Mouse (Mus musculus) right cerebral cortex, adult 2 months (tissue): ENCODE results near the gene Rab6b.
A peak's percentile ranks its signal among the peaks of the same experiment; 100 is the strongest.
"Not testable (repeated sequence)": the region's sequence is repeated elsewhere in the genome, so short reads cannot be mapped to it uniquely, and the experiment has no call there.

Experiments used
- DNase-seq, 2 experiments: peaks; one replicate each; pipeline ENCODE4 v3.0.0; 2021 to 2022; ENCODE audit warnings: low spot score in 2 of 2

Rab6b gene

GRCm38 (mm10) chr9:103143881-103144280 is 32.3 kb downstream of the Rab6b start:
- no peak for DNase-seq

DNA sequence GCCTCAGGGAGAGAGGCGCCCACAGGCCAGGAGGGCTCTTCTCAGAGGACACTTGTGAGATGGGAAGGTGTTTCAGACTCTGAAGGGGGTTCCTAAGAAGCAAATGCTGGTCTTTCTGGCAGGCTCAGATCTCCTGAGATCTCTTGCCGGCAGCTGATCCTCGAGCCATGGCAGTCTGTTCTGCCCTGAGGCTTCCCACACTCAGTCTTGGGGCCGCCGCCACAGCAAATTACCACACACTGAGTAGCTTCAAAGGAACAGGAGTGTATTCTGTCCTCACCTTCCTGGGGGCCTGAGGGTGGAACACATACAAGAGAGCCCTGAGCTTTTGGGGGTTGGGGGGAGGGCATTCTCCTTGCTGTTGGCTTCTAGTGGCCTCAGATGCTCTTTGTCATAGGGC is 33.8 kb downstream of the Rab6b start:
- no peak for DNase-seq

GRCm38 (mm10) chr9:103146257-103146656 is 34.7 kb downstream of the Rab6b start:
- no peak for DNase-seq

DNA sequence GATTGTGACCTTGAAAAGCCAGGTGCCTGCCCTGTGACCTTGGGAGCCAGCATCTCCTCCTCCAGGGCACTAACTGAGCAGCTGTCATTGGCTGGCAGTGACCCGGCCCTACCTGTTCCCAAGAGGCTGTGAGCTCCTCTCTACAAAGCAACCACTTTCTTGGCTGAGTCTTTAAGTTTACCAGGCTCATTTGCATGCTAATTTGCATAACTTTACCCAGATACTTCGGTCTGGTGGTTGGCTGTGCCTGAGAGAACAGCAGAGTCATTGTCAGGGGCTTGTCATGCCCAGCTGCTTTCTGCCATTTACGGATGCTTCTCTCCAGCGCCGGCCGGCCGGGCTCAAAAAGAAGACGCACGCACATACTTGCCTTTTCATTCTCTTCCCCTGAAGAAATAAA is 35.1 kb downstream of the Rab6b start:
- peak; percentile 49 to 53 for DNase-seq

GRCm38 (mm10) chr9:103147103-103147502 is 35.5 kb downstream of the Rab6b start:
- no peak for DNase-seq

GRCm38 (mm10) chr9:103149074-103149799 is 37.6 kb downstream of the Rab6b start:
- DNase-seq: no peak

GRCm38 (mm10) chr9:103153286-103153685 is 41.7 kb downstream of the Rab6b start:
- no peak for DNase-seq

GRCm38 (mm10) chr9:103154568-103154967 is 43.0 kb downstream of the Rab6b start:
- no peak for DNase-seq

DNA sequence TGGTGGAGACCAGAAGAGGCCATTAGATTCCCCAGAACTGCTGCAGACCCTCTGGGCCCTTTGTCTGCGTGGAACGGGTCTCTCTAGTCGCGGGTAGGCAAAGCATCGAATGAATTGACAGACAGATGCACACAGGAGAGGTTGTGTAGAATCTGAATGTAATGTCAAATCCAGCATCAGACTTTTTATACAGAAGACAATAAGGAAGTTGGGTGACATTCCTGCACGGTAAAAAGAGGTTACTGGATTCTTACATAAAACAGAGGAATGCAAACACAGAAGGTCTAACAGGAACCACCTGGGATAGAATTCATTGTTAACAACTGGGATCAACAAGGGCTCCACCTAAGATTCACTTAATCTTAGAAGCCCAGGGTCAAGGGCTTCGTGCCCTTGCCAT is 43.6 kb downstream of the Rab6b start:
- DNase-seq: not testable (repeated sequence)

DNA sequence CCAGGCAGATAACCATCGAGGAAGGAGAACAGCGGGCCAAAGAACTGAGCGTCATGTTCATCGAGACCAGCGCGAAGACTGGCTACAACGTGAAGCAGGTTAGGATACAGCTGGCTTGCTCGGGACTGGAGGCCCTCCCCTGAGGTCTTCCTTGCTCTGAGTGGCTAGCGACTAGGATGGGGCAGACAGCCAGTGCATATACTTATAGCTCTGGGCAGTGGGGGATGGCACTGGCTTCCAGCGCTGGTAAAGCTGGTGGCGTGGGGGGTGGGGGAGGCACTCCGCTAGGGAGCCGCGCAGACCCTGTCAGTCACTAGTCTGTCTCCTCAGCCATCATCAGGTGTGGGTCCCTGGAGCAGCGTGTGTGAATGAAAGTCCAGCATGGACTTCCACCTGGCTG is 52.2 kb downstream of the Rab6b start:
- no peak for DNase-seq

GRCm38 (mm10) chr9:103168046-103168445 is 56.5 kb downstream of the Rab6b start:
- DNase-seq: no peak

- peak; percentile 45 to 62 for DNase-seq
These were observed 57.2 kb downstream of the Rab6b start for GRCm38 (mm10) chr9:103168771-103169170.

GRCm38 (mm10) chr9:103174771-103175519 is 63.4 kb downstream of the Rab6b start:
- no peak for DNase-seq

- DNase-seq: no peak
These were observed 64.1 kb downstream of the Rab6b start for GRCm38 (mm10) chr9:103175692-103176091.

GRCm38 (mm10) chr9:103180303-103180702 is 68.7 kb downstream of the Rab6b start:
- DNase-seq: no peak

GRCm38 (mm10) chr9:103180807-103181565 is 69.4 kb downstream of the Rab6b start:
- DNase-seq: peak; percentile 51 to 67

DNA sequence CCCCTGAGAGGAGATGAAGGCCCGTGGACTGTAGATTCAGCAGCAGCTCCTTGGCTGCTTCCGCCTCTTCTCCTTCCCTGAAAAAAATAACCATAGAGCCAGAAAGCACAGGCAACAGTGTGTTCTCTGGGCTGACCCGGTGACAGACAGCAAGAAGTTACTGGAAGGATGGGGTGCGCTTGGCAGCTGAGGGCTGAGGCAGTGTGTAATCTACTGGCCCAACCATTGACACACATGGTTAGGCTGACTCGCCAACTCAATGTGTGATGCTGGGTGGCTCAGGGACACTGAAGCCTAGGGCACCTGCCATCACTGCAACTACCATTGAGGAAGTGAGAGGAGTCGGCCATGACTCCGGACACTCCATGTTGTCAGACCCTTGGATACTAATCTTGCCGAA is 70.3 kb downstream of the Rab6b start:
- no peak for DNase-seq

GRCm38 (mm10) chr9:103184855-103185254 is 73.3 kb downstream of the Rab6b start:
- no peak for DNase-seq

GRCm38 (mm10) chr9:103185946-103186345 is 74.4 kb downstream of the Rab6b start:
- no peak for DNase-seq

DNA sequence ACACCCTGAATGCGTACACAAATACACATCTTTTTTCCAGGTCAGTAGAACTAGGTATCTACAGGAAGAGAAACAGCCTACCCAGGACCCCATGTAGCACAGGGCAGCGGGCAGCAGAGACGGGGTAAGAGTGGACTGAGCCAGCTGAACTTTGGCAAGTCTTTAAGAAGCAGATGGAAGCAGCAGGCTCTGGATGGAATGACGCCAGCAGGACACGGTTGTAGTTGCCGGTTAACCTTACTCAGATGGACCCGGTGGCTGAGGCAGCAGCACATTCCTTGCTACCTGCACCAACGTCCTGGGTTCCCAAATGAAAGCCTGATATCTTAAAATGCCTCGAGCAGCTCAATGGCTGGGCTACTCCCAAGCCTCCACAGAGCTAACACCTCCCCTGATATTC is 75.2 kb downstream of the Rab6b start:
- DNase-seq: no peak

GRCm38 (mm10) chr9:103188416-103188815 is 76.8 kb downstream of the Rab6b start:
- DNase-seq: no peak

DNA sequence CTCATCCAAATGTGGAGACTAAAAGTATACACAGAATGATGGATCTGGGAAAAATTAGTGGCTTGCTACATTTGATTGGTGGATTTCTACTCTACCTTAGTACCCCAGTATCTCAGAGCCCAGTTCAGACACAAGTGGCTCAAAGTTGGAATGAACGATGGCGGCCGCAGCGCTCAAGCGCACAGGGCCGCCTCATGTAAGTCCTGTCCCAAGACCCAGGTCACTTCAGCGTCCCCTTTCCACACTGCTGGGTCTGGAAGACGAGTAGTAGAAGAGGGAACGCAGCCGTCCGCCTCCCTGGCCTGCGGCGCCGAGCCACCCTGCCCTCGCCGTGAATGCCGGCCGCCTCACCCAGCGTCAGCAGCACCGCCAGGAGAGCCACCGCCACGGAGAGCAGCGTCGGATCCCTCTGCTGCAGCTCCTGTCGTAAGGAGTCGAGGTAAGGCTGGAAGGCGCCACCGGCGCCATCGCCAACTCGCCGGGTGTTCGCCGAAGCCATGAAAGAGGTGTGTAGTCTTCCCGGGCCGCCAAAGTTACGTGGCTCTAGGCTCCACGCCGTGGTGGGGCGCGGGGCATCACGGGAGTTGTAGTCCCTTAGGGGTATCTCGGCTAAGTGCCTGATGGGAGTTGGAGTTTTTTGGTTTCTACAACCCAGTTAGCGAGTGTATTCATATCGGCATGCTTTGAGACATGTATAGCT is 90.1 kb downstream of the Rab6b start, which contains the start of gene Srprb:
Srprb (minus strand) TSS at position 577 of the 700 bp plus-strand sequence.
- DNase-seq: peak; percentile 95
